Mouse (Mus musculus) mesoderm, embryonic 11.5 days (tissue): Measurements from ENCODE around the gene Abhd16b.

Experiments
- DNase-seq: peaks from one replicate; pipeline ENCODE4 v3.0.0-alpha.2; 2012; ENCODE audit warnings: low read depth, low spot score

The Abhd16b gene

DNA sequence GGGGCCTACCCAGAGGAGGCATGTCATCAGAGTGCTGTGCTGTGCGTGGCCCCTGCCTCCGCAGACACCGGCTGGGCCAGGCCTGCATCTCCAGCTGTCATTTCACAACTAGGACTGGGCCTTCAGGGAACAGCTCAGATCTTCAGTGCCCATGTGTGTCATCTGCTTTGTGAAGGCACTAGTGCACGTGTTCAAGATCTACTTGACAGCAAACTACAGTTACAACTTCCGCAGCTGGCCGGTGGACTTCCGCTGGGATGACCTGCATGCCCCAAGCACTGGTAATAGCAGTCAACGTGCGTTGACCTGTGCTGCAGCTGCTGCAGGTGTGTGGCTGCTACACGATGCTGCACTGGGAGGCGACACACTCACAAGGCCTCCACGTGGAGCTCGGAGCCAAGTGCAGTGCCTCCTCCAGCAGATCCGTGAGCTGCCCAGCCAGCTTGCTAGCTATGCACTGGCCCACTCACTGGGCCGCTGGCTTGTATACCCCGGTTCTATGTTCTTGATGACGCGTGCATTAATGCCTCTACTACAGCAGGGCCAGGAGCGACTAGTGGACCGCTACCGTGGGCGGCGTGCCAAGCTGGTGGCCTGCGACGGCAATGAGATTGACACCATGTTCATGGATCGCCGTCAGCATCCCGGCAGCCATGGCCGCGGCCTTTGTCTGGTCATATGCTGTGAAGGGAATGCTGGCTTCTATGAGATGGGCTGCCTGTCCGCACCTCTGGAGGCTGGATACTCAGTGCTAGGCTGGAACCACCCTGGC, at the start of gene Abhd16b:
Gene Abhd16b (plus strand): TSS at position 51 of the 772 bp plus-strand sequence.
- no peak for DNase-seq

DNA sequence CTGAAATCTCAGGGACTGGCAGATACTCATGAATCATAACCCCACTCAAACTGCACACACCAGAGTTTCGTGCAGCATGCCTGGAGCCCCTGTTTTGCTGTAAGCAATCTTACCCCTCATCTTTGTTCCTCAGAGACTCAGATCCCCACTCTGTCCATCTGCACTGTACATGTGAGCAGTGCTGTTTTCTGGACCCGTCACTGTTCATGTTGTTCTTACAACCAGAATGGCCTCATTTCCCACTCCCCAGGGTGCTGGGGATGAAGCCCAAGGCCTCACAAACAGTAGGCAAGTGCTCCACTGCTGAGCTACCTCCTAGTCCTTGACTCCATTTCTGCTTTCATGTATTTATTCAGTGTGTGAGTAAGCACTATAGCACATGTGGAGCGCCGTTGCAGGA, 40.8 kb upstream of the Abhd16b start:
- no peak for DNase-seq

DNA sequence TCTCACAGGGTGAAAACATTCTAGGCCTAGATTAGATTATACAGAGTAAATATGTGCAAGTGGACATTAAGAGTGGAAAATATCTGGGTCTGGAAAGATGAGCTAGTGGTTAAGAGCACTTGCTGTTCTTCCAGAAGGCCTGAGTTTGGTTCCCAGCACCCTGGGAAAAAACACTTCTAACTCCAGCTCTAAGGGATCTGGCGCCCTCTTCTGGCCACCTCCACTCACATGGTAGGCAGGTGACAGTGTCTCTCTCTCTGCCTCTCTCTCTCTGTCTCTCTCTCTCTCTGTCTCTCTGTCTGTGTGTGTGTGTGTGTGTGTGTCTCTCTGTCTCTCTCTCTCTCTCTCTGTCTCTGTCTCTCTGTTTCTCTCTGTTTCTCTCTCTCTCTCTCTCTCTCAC, 39.7 kb upstream of the Abhd16b start:
- no peak for DNase-seq

DNA sequence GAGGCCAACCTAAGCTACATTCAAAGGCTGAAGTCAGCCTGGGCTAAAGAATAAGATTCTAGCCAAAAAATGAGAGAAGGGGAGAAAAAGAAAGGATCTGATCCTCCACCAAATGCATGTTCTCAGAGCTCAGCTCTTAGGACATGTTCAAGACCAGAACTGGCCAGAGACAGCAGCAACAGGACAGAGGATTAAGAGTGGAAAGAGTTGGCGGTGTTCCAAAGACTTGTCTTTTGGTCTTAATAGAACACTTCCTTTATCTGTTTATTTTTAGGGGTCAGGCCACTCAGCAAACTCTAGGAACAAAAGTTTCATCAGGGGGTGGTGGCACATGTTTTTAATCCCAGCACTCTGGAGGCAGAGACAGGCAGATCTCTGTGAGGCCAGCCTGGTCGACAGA, 37.1 kb upstream of the Abhd16b start:
- no peak for DNase-seq

DNA sequence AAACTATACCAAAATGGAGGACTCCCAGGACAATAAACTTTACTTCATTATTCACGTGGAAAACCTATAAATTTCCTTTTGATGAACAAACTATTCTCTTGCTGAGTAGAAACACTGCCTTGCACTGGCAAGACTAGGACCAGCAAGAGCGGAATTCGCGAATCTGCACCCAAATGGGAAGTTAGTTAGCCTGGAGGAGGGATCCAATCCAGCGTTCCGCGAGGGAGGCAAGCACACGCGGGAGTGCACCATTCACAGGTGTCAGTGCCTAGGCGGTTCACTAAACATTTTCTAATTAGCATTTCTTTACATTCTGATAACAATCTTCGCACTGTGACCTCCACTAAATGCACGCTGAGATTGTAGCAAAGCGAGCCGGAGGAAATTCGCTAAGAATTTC, 35.2 kb upstream of the Abhd16b start:
- DNase-seq, result peak; percentile 12

DNA sequence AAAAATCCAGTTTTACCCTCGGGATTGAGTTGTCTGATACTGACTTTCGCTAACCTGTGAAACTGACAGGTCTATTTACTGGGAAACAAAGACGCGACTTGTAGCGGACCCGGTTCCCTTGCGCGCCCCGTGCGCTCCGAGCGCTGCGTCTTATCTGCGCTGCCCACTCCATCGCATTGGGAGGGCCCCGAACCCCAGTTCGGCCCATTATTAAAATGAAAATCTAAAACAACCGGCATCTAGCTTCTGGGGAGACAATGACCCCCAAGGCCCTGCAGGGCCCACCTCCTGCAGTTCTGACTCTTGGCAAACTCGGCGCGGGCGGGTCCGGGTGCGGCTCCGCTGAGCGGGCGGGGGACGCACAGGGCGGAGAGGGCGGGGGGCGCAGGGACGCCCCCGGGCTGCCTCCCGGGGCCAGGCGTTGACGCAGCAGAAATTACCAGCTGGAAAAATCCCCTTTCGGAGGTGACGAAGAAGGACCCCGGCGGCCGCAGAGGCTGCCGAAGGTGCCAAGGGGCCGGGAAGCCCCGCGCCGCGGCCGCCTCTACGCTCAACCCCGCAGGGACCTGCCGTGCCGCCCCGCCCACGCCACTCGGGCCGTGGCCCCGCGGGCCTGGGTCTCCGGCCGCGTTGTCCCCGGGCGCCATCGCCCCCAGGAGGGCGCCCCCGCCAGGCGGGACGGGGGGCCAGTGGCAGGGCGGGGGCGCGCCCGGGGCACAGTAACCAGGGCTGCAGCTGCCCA, 34.4 kb upstream of the Abhd16b start:
- DNase-seq, result peak; percentile 31

DNA sequence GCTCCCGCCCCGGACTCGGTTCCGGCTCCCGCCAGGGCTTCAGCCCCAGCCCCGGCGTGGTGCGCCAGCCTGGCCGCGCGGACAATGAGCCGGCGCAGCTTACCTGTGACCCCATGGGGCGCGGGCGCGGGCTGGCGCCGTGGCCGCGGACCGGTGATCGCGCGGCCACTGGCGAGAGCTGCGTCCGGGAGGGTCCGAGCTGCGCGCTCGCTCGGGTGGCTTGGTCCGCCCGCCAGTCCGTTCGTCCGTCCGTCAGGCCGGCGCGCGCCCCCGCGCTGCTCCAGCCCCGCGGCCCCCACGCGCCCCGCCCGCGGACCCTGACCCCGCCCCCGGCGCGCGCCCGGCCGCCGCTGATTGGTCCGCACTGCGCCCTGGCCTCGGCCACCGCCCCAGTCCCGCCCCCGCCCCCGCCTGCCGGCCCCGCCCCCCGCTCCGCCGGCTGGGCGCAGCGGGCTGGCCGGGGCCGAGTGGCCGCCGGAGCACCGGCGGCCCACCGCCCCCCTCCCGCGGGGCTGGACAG, 33.8 kb upstream of the Abhd16b start, which contains the start of gene Zbtb46:
Gene Zbtb46 (minus strand): TSS at position 274 of the 520 bp plus-strand sequence.
- peak; percentile 78 for DNase-seq

DNA sequence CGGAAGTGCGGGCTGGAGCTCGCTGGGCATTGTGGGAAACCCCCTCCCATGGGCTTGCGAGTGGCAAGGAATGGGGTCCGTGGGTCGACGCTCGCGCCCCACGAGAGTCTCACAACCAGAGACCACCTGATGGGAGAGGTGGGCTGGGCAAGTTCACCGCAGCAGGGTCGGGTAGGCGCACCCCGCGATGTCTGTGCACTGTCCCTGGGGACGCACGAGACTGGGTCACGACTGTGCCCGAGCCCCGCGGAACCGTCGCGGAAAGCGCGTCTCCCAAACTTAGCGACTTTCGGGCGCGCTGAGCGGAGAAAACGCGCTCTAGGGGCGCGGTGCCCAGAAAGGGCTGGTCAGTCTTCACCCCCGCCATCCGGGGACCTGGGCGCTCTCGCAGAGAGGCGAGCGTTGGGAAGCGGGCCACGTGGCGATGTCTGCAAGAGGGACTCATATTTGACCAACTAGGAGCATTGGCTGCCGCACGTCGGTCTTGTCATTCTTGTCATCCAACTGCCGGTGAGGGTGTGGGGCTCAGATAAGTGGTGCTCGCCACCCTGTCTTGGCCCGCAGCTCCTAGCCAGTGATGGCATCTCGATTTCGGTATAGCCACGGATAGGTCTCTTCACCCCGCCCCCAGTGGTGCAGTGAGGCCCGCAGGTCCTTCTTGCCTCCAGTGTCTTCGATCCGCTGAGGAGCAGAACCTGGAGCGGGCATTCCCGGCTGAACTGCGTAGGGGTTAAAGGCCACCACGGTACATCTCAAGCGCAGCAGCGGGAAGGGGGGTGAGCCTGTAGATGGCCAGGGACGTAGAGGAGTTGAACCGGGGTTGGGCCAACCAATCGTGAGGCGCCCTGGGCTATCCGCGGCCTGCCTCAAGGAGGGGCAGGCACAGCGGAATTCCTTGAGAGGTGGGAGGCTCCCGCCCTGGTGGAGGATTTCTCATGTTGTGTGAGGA, 33.1 kb upstream of the Abhd16b start:
- peak; percentile 78 for DNase-seq

DNA sequence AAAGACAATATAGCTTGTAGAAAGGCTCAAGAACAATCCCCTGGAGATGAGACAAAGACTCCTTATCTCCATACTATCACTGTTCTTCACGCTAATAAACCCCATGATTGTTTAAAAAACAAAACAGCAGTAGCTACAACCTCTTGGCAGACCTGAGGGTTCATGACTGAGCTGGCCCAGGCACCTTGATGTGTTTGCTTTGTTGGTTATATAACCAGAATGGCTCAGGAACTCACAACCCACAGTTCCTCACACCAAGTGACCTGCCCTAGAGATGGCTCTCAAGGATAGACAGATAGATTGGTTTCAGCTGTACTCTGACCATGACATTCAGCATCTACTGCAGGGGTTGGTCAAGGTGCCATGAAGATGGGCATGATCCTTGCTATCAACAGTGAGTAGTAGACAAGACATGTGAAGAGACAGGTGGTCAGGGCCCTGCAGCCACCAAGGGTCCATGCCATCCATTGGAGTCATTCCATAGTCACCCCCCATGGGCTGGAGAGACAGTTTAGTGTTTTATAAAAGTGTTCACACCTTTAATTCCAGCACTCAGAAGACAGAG, 31.4 kb upstream of the Abhd16b start:
- no peak for DNase-seq

DNA sequence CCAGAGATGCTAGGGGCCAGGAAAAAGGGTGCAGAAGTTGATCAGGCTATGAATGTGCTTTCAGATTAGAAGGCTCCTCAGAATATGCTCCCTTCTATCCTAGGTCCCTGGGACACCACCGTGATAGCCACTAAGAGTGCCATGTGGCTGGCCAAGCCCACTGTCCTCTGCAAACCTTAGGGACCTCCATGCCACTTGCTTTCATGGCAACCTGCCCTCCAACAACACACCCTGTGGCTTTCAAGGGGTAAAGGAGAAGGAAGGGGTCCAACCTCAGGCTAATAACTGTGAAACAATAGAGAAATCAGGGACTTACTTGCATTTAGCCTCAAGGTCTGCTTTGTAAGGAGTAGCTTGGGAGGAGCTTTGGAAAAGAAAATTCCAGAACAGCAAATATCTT, 30.4 kb upstream of the Abhd16b start:
- DNase-seq, result no peak

DNA sequence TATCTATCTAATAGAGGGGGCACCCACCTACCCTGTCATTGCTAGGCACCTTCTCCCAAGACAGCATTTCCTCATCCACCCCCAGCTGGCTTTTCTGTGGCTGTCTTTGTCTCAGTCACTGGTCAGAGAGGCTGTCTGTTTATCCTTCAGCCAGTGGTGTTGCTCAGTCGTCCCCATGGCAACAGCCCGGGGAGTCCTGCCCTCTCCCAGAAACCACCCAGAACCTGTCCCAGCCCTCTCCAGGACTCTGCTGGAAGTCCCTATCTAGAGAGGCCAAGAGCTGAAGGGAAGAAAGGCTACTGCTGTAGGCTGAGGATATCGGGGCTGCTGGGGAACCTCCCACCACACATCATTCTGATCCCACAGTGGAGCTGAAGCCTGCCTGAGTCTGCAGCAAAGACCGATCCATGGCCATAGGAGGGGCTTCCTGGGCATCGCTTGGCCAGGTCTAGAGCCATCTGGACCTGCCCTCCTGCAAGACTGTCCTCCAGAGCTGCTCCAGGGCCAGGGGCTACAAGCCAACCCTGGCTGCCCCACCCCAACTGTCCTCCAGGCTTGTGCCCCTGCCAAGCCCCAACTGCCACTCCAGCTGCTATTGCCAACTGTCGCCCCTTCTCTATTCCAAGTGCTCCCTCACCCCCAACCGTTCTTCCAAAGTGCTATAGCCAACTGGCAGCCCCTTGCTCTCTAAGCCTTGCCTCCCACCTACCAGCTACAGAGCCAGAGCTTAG, 29.8 kb upstream of the Abhd16b start:
- peak; percentile 58 for DNase-seq

DNA sequence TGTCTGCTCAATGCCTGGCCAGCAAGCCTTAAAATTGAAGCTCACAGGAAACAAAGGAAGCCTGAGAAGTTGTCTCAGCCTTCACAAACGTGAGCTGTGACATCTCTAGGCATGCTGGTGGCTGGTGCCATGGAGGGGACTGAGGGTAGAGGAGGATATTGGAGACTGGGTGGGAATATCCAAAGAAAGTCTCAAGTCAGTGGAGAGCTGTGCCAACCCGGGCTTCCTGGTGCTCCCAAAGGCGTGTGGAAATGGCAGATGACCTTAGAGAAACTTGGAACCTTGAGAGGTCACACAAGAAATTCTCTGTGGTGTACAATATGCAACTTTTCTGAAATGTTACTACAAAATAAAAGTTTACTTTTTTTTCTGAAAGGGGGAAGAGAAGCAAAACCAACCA, 27.6 kb upstream of the Abhd16b start:
- no peak for DNase-seq

DNA sequence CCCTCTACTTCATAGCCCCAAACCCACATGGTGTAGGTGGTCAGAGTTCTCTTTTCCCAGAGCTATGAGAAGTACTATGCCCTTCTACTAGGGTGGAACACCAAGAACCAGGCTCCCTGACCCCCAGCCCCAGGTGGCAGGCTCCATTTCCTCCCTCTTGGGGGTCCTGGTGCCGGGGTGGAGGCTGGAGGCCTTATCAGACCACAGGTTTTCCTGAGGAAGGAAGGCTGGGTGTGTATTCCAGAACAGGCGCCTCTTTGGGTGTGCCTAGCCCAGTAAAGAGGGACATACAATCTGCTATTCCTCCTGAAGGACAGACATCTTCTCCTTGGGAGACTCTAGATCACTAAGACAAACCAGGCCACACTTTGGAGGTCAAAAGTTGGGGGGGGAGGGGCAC, 22.7 kb upstream of the Abhd16b start:
- DNase-seq, result no peak

DNA sequence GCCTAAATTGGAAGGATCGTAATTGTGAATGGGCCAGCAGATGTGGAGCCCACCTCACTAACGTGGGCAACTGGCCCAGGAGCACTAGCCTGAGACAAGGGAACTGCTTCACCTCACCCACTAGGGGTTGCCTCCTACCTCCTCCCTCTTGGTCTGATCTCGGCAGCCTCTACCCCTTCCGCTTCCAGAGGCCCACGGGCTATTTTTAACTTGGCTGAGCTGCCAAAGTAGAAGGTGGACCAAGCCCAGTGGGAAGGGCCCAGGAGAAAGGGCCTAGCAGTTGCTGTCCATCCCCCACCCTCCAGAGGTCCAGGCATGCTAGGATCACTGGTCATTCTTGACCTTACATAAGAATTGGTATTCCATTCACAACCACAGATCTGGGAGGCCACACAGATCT, 21.8 kb upstream of the Abhd16b start:
- DNase-seq, result no peak

DNA sequence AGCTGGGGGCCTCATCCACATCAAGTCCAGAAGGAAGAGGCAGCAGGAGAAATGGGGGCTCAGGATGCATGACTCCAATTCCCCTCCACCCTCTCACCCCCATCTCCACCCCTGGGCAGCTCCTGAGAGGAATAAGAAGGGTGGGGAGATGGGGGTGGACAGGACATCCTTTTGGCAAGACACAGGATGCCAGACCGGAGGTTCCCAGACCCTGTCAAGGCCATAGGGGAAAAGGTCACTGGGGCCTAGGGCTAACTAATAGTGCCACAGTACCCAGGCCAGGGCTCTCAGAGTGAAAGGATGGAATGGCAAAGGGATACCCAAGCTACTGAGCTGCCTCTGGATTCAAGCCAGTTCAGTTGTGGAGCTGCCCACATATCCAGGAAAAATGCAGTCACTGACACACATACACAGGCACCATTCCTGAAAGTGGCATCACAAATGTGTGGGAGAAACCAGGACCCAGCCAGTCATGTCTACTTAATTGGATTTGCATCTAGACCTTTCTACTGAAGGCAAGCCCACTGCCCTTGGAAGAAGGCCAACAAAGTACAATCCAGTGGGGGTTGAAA, 20.7 kb upstream of the Abhd16b start:
- DNase-seq, result no peak

DNA sequence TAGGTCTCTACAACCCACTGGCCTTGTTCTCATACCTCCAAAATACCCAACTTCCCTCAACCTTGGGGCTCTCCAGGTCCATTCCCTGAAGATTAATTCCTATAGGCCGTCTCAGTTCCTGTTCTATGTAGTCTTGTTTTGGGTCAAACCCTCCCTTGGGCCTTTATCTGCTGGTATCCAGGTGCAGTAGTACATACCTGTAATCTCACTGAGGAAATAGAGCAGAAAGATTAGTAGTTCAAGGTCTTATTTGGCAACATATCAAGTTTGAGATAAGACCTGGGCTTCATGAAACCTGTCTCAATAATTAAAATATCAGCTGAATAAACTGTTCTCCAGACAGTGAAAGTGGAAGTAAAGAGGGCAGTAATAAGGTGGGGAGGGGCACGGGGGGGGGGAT, 9.9 kb upstream of the Abhd16b start:
- no peak for DNase-seq

DNA sequence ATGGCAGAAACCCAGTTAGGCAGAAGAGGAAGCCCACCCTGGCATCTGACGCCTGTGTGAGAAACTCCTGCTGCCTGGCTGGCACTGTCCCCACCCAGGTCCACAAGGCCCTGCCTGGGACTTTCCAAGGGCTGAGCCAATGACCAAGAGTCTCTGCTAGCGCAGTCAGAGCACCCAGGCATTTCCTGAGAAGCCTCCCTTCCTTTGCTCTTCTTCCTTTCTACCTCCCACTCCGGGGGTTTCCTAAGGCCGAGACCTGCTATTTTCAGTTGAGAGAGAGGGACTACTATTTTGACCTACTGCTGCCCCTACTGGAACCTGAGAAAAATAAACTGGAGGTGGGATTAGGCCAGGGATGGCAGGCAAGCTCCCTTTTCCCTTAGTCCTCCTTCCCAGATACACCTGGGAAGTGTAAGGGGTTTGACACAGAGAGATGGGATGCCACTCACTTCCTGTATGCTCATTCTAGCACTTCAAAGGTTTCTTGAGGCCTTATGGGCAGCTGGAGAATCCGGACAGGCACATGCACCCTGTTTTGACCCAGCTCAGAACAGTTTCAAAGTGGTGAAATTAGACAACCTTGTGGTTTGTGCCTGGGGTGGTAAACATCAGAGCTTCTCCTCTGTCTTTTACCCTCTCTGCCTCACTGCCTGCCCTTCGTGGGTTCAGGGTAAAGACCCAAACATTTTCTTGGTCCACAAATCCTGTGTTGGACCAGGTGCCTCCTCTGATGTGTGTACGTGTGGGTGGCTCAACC, 9.3 kb upstream of the Abhd16b start:
- no peak for DNase-seq

DNA sequence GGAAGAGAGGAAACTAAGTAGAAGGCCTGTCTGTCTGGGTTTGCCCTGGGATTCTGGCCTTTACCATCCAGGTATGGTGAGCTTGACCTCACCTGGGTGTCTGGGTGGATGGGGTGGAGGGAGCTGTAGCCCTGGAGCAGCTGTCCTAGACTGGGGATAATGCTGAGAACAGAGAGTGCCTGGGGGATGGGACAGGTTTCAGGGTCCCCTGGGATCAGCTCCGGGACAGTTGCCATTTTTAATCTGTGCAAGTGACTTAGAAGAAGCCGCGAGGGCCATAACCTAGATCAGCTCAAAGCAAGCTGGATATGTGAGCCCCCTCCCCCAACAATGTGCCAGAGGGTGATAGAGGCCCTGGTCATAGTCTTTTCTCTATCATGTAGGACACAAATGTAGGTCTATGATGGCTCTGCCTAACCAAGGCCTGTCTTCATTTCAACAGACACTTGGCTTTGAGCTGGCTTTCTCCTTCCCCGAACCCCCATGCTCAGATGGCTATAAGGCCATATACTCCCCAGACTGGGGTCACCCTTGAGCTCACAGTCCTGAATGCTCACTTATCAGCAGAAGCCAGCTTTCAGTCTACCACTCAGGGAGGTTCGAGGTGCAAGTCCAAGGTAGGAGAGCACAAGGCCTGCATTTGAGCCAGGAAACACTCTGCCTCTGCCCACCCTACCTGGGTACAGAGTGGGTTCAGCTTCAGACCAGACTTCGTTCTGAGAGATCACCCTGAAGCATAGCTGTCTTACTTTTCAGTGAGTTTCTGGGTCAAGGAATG, 8.4 kb upstream of the Abhd16b start:
- DNase-seq, result no peak

DNA sequence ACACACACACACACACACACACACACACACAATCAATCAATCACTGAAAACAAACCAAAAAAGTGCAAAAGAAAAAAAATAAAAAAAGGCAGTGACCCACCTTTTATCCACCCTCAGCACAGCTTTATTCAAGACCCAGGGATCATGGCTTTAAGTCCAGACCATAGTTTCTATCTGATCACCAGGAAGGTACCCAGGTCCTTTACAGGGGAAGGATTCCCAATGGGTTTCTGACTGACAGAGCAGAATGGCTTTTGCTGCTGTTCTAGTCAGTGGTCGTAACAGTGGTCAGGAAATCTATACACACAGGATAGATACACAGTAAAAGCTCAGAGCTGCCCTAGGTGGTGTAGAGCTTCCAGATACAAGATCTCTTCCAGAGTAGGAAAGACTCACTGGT, 7.3 kb upstream of the Abhd16b start:
- DNase-seq, result peak; percentile 37
